Mouse (Mus musculus): ENCODE data around the gene Rcvrn.
A peak's percentile ranks its signal among the peaks of the same experiment; 100 is the strongest.

Gene Rcvrn

DNA sequence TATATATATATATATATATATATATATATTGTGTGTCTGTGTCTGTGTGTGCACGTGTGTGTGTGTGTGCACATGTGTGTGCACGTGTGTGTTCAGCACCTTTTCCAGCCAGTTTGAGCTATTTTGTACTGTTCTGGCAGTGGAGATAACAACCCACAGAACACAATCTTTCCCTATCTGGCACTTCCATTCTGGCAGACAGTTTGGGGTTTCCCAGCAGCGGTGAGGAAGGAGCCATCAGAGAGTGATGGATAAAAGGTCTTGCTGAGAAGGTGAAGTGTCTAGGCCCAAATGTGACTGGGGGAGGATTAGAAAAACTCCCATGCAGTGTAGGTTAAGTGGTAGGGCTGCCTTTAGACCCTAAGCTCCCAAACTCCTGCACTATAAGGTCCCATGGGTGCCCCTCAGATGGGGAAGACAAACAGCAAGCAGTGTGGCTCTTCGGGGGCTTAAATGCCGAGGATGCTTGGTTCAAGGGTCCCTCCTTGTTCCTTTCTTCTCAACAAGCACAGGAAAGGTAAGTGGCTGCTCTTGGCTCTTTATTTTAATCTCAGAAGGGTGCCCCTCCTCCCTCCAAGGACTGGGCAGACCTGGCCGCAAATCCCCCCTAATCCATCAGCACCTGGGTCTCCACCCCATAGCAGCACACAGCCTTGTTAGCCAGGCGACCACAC, at the start of gene Rcvrn:
Gene Rcvrn, plus strand, starts transcription at position 624 of the 674 bp plus-strand sequence.
- DNase-seq (ENCODE audit: extremely low spot score) = no peak

DNA sequence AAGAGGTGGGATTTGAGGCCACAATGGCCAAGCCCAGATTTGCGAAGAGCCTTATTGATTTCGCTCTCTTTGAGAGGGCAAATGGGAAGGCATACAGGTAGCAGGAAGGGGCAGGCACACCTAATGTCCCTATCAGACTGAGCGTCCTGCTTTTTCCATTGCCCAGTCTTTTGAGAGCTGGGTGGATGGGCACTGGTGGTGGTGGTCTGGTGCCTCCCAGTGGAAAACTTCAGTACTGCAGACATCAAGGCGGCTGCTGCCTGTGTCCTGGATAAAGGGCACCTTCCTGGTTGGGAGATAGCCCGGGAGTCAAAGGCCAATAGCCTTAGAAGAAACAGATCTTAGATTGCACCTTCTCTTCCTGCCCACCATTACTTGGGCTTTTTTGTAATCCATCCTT, 47.4 kb upstream of the Rcvrn start:
- peak; percentile 78 for DNase-seq (ENCODE audit: extremely low spot score)

DNA sequence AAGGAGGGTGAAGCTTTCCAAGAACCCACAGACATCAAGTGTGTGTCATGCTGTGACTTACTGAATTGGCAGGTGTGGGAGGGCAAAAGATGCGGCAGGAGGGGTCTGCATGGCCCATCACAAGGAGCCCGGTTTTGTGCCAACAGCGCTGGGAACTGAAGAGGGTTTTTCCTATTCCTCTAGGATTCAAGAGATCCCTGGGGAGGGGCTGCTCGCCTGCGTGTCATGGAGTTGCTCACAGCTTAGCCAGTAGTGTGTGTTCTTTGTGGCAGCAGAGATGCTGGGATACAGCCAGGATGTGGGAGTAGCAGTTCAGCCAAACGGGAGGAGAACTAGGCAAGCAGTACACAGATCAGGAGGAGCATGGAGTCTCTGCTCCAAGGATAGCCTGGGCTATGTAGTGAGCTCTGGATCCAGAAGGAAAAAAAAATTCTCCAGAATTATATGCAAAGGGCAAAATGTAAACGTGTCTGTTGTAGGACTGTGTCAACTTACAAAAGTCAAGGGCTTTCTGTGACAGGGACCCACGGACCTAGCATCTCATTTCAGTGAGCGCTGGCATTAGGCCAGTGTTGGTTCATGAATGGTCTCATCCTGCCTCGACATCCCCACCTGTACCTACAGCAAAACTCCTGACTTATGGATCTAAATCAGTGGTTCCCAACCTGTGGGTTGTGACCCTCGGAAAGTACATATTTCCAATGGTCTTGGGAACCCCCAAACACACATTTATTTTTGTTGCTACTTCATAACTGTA, 46.3 kb upstream of the Rcvrn start:
- no peak for DNase-seq (ENCODE audit: extremely low spot score)

- no peak for DNase-seq (ENCODE audit: extremely low spot score)
Observed at GRCm38 (mm10) chr11:67649971-67650707, 45.0 kb upstream of the Rcvrn start.

DNA sequence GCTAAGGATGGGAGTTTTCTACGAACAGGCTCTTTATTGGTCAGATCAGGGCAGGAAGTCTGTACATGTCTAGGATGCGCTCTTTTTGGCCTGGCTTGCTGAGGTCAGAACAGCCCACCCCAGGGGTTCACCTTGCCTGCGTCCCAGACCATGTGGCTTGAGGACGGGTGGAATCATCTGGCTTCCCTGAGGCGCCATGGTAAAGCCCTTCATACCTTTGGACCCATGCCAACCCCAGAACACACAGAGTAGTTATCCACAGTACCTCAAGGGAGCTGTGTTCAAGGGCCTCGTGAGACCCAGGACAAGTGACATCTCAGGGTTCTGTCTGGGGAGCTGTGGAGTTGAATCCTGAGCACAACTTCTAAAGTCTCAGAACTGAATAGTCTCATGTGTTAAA, 43.4 kb upstream of the Rcvrn start:
- no peak for DNase-seq (ENCODE audit: extremely low spot score)

DNA sequence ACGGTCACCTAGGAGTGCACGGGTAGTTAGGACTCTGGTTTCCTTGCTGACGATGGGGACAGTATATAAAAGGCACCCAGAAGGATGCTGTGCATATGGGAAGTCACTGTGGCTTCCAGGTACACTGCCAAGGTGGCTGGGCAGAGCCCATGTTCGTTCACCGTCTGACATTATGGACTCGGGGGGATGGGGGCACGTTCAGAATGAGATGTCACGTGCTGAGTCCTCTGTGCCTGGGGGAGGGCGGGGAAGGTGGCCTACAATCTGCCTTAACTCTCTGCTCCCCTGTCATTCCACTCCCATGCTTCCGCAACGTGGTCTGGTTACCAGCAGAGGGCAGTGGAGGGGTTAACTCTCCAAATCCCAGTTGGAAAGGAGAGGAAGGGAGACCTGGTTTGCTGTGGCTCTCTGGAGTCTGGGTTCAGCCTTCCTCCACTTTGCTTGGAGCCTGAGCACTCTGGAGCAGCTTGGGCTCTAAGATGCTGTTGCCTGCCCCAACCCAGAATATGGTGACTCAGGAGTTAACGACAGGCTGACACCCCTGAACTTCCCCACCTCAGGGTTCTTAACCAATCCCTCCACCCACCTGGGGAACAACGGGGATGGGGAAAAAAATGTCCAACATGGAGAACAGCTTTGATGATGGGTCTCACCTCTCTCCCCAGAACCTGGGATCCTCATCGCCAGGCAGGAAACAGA, 42.8 kb upstream of the Rcvrn start:
- peak; percentile 57 for DNase-seq (ENCODE audit: extremely low spot score)

DNA sequence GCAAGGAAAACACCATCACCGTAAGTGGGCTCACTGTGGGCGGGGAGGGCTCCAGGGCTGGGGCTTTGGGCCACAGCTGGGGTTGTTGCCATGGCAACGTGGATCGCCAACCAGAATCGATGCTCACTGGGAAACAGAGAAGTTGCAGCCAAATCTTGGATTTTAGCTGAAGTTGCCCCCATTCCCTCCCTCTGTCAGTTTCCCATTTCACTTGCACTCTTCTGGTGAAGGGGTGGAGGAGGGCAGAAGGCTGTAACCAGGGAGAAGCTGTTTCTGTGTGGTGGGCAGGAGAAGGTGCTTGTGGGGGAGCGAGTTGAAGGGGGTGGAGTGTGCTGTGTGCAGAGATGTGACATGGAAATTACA, 42.3 kb upstream of the Rcvrn start:
- no peak for DNase-seq (ENCODE audit: extremely low spot score)

- DNase-seq (ENCODE audit: extremely low spot score) = no peak
Observed at GRCm38 (mm10) chr11:67653521-67654090, 41.5 kb upstream of the Rcvrn start.

GRCm38 (mm10) chr11:67654514-67654913, 40.6 kb upstream of the Rcvrn start:
- DNase-seq (ENCODE audit: extremely low spot score) = no peak

DNA sequence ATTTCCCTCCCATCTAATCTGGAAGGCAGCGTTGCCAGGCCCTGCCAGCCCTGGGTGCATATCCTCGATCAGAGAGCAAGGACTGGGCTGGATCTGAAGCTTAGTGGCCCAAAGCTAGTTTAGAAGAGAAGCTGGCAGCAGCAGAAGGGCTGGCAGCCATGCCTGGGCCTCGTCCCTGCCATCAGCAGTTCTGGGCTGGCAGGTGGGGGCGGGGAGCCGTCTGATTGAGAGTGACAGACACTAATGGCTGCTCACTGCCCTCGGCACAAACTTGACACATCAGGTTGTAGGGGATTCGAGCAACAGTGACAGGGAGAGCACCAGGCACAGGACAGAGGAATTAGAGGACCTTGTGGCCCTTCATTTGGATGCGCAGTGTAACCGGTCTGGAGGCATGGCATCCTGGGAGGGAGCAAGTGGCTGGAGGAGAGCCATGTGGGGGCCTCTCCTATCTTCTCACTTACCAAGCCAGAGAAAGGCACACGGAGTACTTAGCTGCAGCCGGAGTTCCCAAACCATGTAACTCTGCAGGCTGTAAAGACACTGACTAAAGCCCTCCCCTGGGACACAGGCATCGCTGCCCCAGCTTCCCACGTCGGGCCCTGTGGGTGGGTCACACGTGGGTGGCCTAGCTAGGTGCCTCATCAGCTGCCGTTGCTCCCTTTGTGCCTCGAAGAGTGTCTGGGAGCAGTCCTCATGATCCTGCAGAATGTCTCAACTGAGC, 39.7 kb upstream of the Rcvrn start:
- DNase-seq (ENCODE audit: extremely low spot score) = no peak

DNA sequence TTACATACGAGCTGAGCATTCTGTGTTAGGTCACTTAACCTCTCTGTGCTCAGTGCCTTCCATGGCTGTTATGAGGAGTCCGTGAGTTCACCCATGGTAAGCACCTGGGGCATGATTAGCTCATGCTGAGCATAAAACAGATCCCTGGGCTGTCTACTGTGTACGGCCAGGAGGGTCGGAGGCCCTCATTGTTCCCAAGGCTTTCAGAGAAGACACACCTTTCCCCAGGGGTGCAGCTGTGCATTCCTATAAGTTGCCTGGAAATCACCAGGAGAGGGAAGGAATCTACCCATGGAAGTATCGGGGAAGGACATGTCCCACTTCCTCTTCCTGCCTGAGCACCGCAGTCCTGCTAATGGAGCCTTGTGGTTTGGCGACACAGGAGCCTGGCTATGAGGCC, 38.8 kb upstream of the Rcvrn start:
- no peak for DNase-seq (ENCODE audit: extremely low spot score)

DNA sequence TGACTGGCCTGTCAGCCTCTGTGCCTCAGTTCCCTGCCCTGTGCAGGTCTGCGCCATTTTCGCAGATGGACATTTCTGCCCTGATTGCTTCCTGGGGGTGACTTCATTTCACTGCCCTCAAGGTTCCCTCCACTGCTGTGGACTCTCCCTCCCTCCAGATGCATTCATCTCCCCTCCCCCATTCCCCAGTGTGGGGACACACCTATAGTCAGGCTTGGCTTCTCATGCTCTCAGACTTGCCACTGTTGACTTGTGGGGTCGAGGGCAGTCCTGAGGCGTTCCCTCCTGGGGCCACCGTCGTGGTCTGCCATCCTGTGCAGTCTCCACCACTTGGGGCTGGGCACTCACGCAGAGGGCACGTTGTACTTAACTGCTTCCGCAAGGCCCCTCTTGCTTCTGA, 38.3 kb upstream of the Rcvrn start:
- no peak for DNase-seq (ENCODE audit: extremely low spot score)

DNA sequence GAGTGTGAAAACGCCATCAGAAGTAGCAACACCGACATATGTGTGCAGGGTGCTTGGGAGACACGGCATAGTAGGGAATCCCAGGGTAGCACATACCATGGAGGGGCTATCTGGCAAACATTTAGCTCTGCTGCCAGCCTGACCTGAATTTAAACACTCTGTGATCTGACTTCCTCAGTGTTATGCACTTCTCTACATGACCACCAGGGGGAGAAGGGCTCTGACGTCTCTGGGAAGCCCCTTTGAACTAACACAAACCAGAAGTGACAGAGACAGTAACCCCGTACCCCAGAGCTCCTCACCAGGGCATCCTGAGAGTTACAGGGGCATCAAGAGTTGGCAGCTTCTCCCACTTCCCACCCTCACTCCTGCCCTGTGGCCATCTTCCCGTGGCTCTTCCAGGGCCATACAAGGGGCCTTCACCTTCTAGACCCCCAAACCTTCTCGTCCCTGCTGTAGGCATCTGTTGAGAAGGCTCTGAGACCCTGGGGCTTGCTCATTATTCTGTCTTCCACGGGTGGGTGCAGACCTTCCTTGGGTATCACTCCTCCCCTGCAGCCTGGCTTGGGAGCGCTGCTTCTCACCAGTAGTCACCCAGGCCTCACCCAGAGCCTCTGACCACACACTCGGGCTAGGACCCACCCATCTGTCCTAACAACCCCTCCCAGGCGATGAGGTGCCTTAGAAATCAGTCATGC, 37.3 kb upstream of the Rcvrn start:
- DNase-seq (ENCODE audit: extremely low spot score) = peak; percentile 62

- no peak for DNase-seq (ENCODE audit: extremely low spot score)
Observed at GRCm38 (mm10) chr11:67661465-67661864, 33.7 kb upstream of the Rcvrn start.

DNA sequence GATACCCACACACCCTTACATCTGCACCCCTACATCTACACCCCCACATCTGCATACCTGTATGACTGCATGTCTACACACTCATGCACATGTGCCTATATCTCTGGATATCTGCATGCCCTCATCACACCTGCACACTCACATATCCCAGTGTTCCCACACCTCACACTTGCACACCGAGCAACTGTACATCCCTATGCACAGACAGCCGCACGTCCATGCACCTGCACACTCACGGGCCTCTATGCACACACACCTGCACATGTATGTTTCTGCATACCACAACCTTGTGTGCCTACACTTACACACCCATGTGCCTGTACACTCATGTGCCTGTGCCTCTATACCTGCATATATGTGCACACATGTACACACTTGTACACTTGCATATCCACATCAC, 31.7 kb upstream of the Rcvrn start:
- DNase-seq (ENCODE audit: extremely low spot score) = no peak

DNA sequence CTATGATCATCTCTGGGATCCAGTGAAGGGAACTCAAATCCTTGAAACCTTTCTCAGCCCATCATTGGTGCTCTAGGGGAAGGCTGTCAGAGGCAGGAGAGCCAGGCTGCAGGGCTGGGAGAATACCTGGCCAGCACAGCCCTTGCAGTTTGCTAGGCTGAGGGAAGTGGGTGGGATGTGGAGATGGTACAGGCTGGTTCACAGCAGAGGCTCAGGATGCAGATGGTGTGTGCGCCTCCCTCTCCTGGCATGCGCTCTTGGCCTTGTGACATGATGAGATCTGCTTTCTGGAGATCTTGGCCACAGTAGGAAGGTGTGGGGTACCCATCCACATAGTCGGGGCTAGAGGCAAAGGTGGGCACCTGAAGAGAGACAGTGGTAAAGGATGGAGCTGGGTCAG, 30.9 kb upstream of the Rcvrn start:
- no peak for DNase-seq (ENCODE audit: extremely low spot score)

DNA sequence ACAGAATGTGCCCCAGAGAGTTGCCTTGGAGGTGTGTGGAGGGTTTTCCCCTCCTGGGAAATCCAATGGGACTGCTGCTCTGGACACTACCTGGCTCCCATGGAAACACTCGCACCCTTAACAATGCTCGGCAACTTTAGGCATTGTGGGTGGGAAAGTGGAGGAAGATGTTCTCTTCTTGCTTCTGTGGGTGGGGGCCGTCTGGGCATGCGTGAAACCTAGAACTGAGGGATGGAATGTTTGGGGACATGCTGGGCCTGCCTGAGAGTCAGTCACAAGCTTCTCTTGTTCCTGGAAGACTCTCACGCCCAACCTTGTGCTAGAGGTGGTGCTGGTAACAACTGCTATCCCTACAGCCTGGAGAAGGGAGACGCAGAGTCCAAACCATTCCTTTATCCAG, 30.2 kb upstream of the Rcvrn start:
- no peak for DNase-seq (ENCODE audit: extremely low spot score)

GRCm38 (mm10) chr11:67666129-67666528, 29.0 kb upstream of the Rcvrn start:
- DNase-seq (ENCODE audit: extremely low spot score) = no peak

- DNase-seq (ENCODE audit: extremely low spot score) = no peak
Observed at GRCm38 (mm10) chr11:67667531-67668332, 27.4 kb upstream of the Rcvrn start.

Measured in embryo, embryonic 9.5 days (tissue).